Mouse (Mus musculus): ENCODE measurements around the gene Gm9964.
A peak's percentile ranks its signal among the peaks of the same experiment; 100 is the strongest.

DNA sequence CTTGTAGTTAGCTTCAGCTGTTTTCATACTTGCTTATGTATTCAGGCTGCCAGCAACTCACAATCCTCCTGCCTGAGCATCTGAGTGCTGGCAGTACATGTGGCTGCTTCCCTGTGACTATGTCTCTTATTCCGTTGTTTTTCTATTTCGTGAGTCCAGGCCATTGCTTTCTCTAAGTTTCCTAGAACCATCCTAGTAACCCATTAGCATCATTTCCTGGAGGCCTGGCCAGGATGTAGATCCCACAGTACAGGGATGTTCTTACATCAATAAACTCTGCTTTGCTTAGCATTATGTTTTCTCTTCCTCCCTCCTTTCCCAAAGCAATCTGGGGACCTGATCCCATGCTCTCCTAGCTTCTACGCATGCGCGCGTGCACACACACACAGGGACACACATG, 38.4 kb upstream of the Gm9964 start:
- no peak for TF ChIP-seq CTCF (IDR thresholded peaks at IDR 0.05)
- peak; percentile 56; the same call in 1 of the 2 replicates for TF ChIP-seq EP300 (IDR thresholded peaks at IDR 0.05)

All from lung, postnatal 0 days (tissue).